Mouse (Mus musculus) mature B cell (primary cell): ENCODE results near the gene Slc24a4.

Experiments used
- in situ Hi-C: fragments of 300-500 bp; cut with MboI; formaldehyde crosslinking; loops from 2 replicates; pipeline ENCODE4 v1.14.3; 2019

Gene Slc24a4

GRCm38 (mm10) chr12:102285318-102285717, 156.8 kb downstream of the Slc24a4 start:
- in situ Hi-C loops = no loop called here

GRCm38 (mm10) chr12:102285779-102286178, 157.2 kb downstream of the Slc24a4 start:
- in situ Hi-C loops = no loop called here

- in situ Hi-C loops = no loop called here
These were observed 158.3 kb downstream of the Slc24a4 start for GRCm38 (mm10) chr12:102286681-102287414.

DNA sequence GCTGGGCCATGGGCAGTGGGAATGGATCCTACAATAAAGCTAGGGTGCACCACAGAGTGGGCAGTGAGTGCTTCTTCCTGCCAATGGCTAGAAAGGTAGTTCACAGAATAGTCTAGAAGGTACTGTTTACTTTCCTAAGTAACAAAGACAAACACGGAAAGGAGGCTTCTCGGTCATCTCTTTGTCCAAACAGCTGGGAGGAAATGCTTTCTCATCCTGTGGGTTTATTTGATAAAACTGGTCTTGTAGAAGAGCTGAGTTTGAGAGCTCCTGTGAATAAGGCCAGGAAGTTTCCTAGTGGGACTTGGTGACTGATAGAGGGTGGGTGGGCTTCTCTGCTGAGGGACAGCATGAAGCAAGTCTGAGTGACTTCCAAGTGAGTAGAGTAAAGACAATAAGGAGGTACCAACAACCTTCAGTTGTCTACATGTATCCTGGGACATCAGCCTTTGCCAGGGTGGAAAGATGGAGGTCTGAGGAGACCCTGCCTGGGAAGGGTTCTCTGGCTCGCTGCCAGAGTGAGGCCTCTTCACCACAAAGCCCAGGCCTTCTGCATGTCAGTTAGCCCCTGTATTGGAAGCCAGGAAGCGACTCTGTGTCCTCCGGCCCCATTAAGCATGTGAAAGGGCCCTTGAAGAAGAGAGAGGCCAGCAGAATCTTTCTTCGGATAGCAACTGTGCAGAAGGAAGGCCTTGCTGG, 159.5 kb downstream of the Slc24a4 start:
- in situ Hi-C loops = no loop called here

DNA sequence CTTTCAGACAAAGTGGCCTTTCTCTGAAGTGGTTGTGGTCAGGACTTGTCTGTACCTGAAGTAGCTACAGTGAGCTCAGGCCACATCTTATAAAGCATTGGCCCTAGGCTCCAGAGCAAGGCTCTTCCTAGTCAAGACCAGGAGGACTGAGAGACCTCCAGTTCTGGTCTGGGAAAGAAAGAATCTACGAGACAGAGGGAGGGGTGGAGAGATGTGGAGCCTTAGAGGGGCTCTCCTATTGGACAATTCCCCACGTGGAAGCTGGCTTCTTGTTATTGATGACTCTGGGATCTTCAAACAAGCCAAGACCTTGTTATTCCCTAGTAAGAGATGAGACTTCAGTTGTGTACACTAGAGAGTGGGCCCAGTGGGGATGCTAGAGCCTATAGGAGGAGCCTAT, 160.3 kb downstream of the Slc24a4 start:
- in situ Hi-C loops = no loop called here

GRCm38 (mm10) chr12:102289568-102289967, 161.0 kb downstream of the Slc24a4 start:
- in situ Hi-C loops = no loop called here

- in situ Hi-C loops = no loop called here
These were observed 162.1 kb downstream of the Slc24a4 start for GRCm38 (mm10) chr12:102290662-102291061.

DNA sequence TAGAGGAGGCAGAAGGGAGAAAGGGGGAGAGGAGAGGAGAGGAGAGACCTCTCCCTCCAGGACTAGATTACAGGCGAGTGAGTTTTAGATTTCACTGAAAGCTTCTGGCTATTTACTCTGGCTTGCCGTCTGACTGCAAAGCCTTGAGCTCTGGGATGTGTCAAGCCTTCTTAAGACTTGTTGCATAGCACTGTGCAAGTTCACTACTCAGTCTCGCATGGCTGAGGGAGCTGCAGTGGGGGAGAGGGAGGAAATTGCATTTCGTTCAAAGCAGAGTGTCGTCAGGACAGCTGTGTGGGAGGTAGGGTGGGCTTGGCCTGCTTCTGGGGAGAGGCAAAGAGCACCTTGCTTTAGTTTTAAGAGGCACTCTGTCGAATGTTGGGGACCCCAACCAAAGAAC, 163.2 kb downstream of the Slc24a4 start:
- in situ Hi-C loops = no loop called here

GRCm38 (mm10) chr12:102292501-102293215, 164.1 kb downstream of the Slc24a4 start:
- in situ Hi-C loops = no loop called here

DNA sequence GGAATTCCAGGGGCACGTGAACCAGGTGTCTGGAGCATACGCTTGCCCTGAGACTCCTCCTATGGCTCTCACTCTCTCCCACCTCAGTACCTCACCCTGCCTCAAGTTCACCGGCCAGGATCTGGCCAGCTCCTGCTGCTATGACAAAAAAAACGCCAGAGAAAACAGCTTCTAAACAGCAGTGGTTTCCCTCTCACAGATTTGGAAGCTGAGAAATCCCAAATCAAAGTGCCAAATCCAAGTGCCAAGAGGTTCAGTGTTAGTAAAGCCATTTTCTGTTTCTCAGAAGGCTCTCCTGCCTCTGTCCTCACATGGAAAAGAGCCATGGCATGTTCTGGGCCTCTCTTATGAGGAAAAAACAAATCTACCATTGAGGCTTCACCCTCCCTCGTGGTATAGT, 166.1 kb downstream of the Slc24a4 start:
- in situ Hi-C loops = no loop called here

- in situ Hi-C loops = no loop called here
These were observed 166.7 kb downstream of the Slc24a4 start for GRCm38 (mm10) chr12:102295230-102295629.

- in situ Hi-C loops = no loop called here
These were observed 167.1 kb downstream of the Slc24a4 start for GRCm38 (mm10) chr12:102295662-102296061.

GRCm38 (mm10) chr12:102296361-102296760, 167.8 kb downstream of the Slc24a4 start:
- in situ Hi-C loops = no loop called here

- in situ Hi-C loops = no loop called here
These were observed 168.4 kb downstream of the Slc24a4 start for GRCm38 (mm10) chr12:102296967-102297366.

DNA sequence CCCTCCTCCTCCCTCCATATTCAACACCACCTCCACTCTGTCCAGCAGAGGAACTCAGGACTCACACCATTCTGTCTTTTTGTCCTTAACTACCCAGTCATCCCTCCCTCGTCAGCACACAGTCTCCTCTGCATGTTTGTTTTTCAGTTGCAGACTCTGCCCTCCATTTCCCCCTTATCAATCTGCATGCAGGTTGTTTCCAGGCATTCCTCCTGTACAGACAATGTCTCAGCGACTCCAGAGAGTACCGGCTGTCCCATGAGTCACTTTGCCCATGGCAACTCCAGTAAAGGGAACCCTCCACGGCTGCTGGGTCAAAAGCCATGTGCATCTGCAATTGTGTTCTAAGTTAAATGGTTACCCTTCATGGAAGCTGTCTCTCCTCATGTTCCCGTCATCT, 170.7 kb downstream of the Slc24a4 start:
- in situ Hi-C loops = no loop called here

DNA sequence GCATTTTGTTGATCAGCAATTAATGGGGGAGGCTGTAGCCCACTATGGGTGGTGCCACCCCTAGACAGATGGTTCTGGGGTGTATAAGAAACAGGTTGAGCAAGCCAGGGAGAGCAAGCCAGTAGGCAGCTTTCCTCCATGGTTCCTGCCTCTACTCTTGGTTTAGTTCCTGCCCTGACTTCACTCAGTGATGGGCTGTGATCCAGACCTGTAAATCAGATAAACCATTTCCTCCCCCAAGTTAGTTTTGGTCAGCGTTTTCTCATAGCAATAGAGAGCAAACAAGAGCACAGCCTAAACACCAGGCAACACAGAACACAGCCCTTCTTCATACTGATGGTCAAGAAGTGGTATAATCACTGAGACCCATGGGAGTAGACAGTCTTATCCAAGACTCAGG, 173.1 kb downstream of the Slc24a4 start:
- in situ Hi-C loops = no loop called here

DNA sequence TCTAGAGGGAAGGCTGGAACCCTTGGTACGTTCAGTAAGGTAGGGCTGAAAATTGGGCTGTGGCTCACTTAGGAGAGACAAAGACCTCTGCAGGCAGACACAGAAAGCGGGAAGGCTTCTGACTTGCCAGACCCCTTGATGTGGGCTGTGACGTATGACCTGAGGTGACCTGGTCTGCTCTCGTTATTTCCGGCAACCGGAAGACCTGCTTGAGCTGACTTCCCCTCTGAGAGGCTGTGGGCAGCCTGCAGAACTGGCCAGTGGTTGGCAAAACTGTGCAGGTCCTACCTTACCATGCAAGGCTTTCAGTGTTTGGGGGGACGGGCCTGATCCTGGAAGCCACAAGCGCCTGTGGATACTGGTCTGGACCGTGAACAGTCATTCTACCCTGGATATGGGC, 173.8 kb downstream of the Slc24a4 start:
- in situ Hi-C loops = no loop called here

- in situ Hi-C loops = no loop called here
These were observed 174.4 kb downstream of the Slc24a4 start for GRCm38 (mm10) chr12:102302831-102303351.

GRCm38 (mm10) chr12:102303867-102304266, 175.3 kb downstream of the Slc24a4 start:
- in situ Hi-C loops = no loop called here

DNA sequence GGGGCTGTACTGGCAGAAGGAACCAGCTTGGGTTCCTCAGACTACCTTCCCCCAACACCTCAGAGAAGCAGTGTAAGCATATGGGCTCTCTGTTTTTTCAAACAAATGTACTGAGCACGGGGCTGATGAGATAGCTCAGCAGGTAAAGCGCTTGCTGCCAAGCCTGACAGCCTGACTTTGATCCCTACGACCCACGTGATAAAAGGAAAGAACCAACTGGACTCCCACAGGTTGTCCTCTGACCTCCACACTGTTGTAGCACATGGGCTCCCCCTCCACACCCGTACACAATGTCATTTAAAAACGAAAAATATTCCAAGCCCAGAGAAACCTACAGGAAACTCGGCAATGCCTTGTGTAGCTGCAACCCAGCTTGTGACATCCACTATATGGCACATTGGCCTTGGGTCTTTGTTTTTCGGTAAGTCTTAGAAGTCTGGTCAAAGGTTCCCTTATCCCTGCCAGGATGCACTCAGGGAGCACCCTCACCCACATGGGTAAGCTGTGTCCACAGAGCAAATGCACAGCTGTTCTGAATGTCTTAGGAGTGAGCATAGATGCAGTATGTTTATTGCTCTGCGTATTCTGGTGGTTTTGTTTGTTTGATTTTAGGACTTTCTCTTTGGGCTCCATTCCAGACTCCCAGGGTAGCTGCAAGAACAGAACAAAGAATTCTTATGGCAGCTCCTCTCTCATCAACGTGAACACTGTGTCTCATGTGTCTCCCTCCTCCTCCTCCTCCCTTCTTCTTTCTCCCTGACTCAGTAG, 176.7 kb downstream of the Slc24a4 start:
- in situ Hi-C loops = no loop called here

DNA sequence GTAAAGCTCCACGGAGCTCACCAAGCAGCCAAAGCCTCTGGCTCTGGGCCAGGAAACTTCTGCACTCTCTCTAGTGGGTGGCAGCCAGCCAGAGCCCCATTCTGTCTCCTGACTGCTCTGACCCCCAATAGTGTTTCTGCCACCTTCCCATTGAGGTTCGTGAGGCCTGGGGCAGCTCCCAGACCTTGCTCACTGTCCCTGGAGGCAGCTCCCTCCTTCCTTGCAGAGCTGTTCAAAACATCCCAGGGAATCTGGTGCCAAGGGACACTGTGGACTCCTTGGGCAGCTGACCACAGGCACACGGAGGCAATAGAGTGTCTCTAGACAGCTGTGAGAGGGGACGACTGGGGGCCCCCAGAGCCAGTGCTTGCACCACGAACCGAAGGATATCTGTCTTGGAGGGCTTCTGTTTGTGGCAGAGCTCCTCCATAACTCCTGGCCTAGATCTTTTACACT, 179.5 kb downstream of the Slc24a4 start:
- in situ Hi-C loops = no loop called here
